Mouse (Mus musculus) ZHBTc4 (cell line): ENCODE data around the gene Cse1l.

Source experiments
- DNase-seq: peaks from one replicate; pipeline ENCODE4 v3.0.0-alpha.2; 2011; ENCODE audit warnings: low read depth, low spot score

The Cse1l gene

GRCm38 (mm10) chr2:166973153-166973552, 67.3 kb downstream of the Cse1l start:
- DNase-seq = no peak

- no peak for DNase-seq
Measured at GRCm38 (mm10) chr2:166974177-166974872, 68.5 kb downstream of the Cse1l start.

- no peak for DNase-seq
Measured at GRCm38 (mm10) chr2:166976356-166976755, 70.5 kb downstream of the Cse1l start.

- no peak for DNase-seq
Measured at GRCm38 (mm10) chr2:166977490-166977889, 71.7 kb downstream of the Cse1l start.

GRCm38 (mm10) chr2:166980161-166980560, 74.3 kb downstream of the Cse1l start:
- DNase-seq = no peak

GRCm38 (mm10) chr2:166983351-166983894, 77.6 kb downstream of the Cse1l start:
- peak; percentile 73 for DNase-seq

- peak; percentile 16 for DNase-seq
Measured at GRCm38 (mm10) chr2:166990861-166991260, 85.0 kb downstream of the Cse1l start.

- no peak for DNase-seq
Measured at GRCm38 (mm10) chr2:166991945-166992344, 86.1 kb downstream of the Cse1l start.

- DNase-seq = peak; percentile 28
Measured at GRCm38 (mm10) chr2:166995021-166995795, 89.4 kb downstream of the Cse1l start.
